Mouse (Mus musculus) intestine, embryonic 15.5 days (tissue): ENCODE measurements at regions not wholly inside any gene's neighbourhood (a gene's known extent, or its start where the extent isn't known, plus 50 kb on each side); places are given as distances from the start of the nearest gene placed in this dataset.

ENCODE experiments used
- ATAC-seq: fragments of 200-750 bp; cut with Nextera tagmentation; 2 replicates; pipeline ENCODE4 v1.8.0; 2017; ENCODE audit warnings: moderate TSS enrichment, moderate library complexity
- H3K27ac ChIP-seq: fragments of 300-500 bp; sonication (generic); 2 replicates; pipeline ENCODE4 v1.5.1; 2015; ENCODE audit warnings: mild to moderate bottlenecking, inconsistent platforms
- H3K27me3 ChIP-seq: fragments of 300-500 bp; sonication (generic); replicated peaks from 2 replicates; pipeline ENCODE4 v1.6.1; 2015; ENCODE audit warnings: inconsistent platforms
- H3K36me3 ChIP-seq: fragments of 300-500 bp; sonication (generic); 2 replicates; pipeline ENCODE4 v1.6.1; 2015; ENCODE audit warnings: inconsistent platforms
- H3K4me1 ChIP-seq: fragments of 300-500 bp; sonication (generic); replicated peaks from 2 replicates; pipeline ENCODE4 v1.6.1; 2015; ENCODE audit warnings: inconsistent platforms
- H3K4me2 ChIP-seq: fragments of 300-500 bp; sonication (generic); replicated peaks from 2 replicates; pipeline ENCODE4 v1.6.1; 2015; ENCODE audit warnings: mild to moderate bottlenecking, inconsistent platforms
- H3K4me3 ChIP-seq: fragments of 300-500 bp; sonication (generic); replicated peaks from 2 replicates; pipeline ENCODE4 v1.5.1; 2015; ENCODE audit warnings: inconsistent platforms
- H3K9ac ChIP-seq: fragments of 300-500 bp; sonication (generic); 2 replicates; pipeline ENCODE4 v1.6.1; 2015; ENCODE audit warnings: inconsistent platforms
- H3K9me3 ChIP-seq: fragments of 300-500 bp; sonication (generic); 2 replicates; pipeline ENCODE4 v1.6.1; 2016; ENCODE audit warnings: inconsistent platforms
- WGBS: fragments of 180-500 bp; shearing (Covaris S2); methylation state at CpG from one replicate; pipeline ENCODE4 v1.1.7; 2015; 5-methylcytosine and 5-hydroxymethylcytosine counted together

- Histone ChIP-seq H3K4me3 (no peak overlapping the region), H3K36me3 (no peaks in the 10 kb centered on the region), H3K27ac (no peak overlapping the region), H3K9me3 (no peaks in the 10 kb centered on the region), H3K9ac (no peak overlapping the region), H3K27me3 (no peaks in the 10 kb centered on the region), H3K4me2 (no peak overlapping the region), H3K4me1 (no peaks in the 10 kb centered on the region)
- 65% methylated on average over 7 of the region's 7 CpGs for WGBS
- ATAC-seq = no peak
Observed at GRCm38 (mm10) chr14:120102010-120102748, 59.9 kb upstream of the Oxgr1 start.

GRCm38 (mm10) chr14:120102749-120103142 is 60.5 kb upstream of the Oxgr1 start:
- Histone ChIP-seq H3K9ac (no peak overlapping the region), H3K27ac (no peak overlapping the region), H3K4me2 (no peak overlapping the region), H3K4me3 (no peak overlapping the region), H3K27me3 (no peaks in the 10 kb centered on the region), H3K4me1 (no peaks in the 10 kb centered on the region), H3K9me3 (no peaks in the 10 kb centered on the region), H3K36me3 (no peaks in the 10 kb centered on the region)
- ATAC-seq = peak; percentile 70
- 9% methylated on average over 1 of the region's 1 CpGs for WGBS

GRCm38 (mm10) chr14:120109846-120110245 is 67.6 kb upstream of the Oxgr1 start:
- Histone ChIP-seq H3K9ac (no peak overlapping the region), H3K9me3 (no peaks in the 10 kb centered on the region), H3K4me2 (no peak overlapping the region), H3K27ac (no peak overlapping the region), H3K4me3 (no peak overlapping the region), H3K36me3 (no peaks in the 10 kb centered on the region), H3K27me3 (no peaks in the 10 kb centered on the region), H3K4me1 (no peaks in the 10 kb centered on the region)
- 88% methylated on average over 1 of the region's 1 CpGs for WGBS
- no peak for ATAC-seq

- 86% methylated on average over 4 of the region's 4 CpGs for WGBS
- H3K4me3 ChIP-seq = no peak overlapping the region
- H3K36me3 ChIP-seq = no peaks in the 10 kb centered on the region
Observed at GRCm38 (mm10) chr14:120113316-120113715, 71.1 kb upstream of the Oxgr1 start.

GRCm38 (mm10) chr14:120118582-120118981 is 76.3 kb upstream of the Oxgr1 start:
- Histone ChIP-seq H3K27me3 (no peaks in the 10 kb centered on the region), H3K36me3 (no peaks in the 10 kb centered on the region), H3K9ac (no peak overlapping the region), H3K9me3 (no peaks in the 10 kb centered on the region), H3K27ac (no peak overlapping the region), H3K4me3 (no peak overlapping the region), H3K4me1 (no peaks in the 10 kb centered on the region), H3K4me2 (no peak overlapping the region)
- ATAC-seq = no peak
- WGBS = 88% methylated on average over 7 of the region's 7 CpGs

More at GRCm38 (mm10) chr14:120113316-120113715, 71.1 kb upstream of the Oxgr1 start:
- Histone ChIP-seq H3K4me2 (no peak overlapping the region), H3K9ac (no peak overlapping the region), H3K4me1 (no peaks in the 10 kb centered on the region), H3K27ac (no peak overlapping the region), H3K9me3 (no peaks in the 10 kb centered on the region), H3K27me3 (no peaks in the 10 kb centered on the region)
- no peak for ATAC-seq

- 89% methylated on average over 5 of the region's 5 CpGs for WGBS
- Histone ChIP-seq H3K4me2 (no peak overlapping the region), H3K36me3 (no peaks in the 10 kb centered on the region), H3K9me3 (no peaks in the 10 kb centered on the region), H3K4me3 (no peak overlapping the region), H3K9ac (no peak overlapping the region), H3K27me3 (no peaks in the 10 kb centered on the region), H3K4me1 (no peaks in the 10 kb centered on the region), H3K27ac (no peak overlapping the region)
- no peak for ATAC-seq
Observed at GRCm38 (mm10) chr14:120119094-120119501, 76.9 kb upstream of the Oxgr1 start.

- H3K9ac ChIP-seq = no peak overlapping the region
- no peak overlapping the region for H3K4me2 ChIP-seq
- H3K36me3 ChIP-seq = no peaks in the 10 kb centered on the region
- WGBS = 82% methylated on average over 5 of the region's 5 CpGs
- no peaks in the 10 kb centered on the region for H3K9me3 ChIP-seq
- no peaks in the 10 kb centered on the region for H3K4me1 ChIP-seq
- no peak overlapping the region for H3K27ac ChIP-seq
- ATAC-seq = no peak
- no peaks in the 10 kb centered on the region for H3K27me3 ChIP-seq
- H3K4me3 ChIP-seq = no peak overlapping the region
Observed at GRCm38 (mm10) chr14:120119506-120119905, 77.3 kb upstream of the Oxgr1 start.

- H3K27ac ChIP-seq = no peak overlapping the region
- no peaks in the 10 kb centered on the region for H3K9me3 ChIP-seq
- H3K9ac ChIP-seq = no peak overlapping the region
- no peak for ATAC-seq
- WGBS = 90% methylated on average over 5 of the region's 5 CpGs
- no peak overlapping the region for H3K4me2 ChIP-seq
- no peak overlapping the region for H3K4me3 ChIP-seq
- H3K36me3 ChIP-seq = no peaks in the 10 kb centered on the region
- H3K27me3 ChIP-seq = no peaks in the 10 kb centered on the region
- H3K4me1 ChIP-seq = no peaks in the 10 kb centered on the region
Observed at GRCm38 (mm10) chr14:120120261-120120660, 78.0 kb upstream of the Oxgr1 start.

- H3K27me3 ChIP-seq = no peaks in the 10 kb centered on the region
- no peak overlapping the region for H3K9ac ChIP-seq
- H3K4me1 ChIP-seq = no peaks in the 10 kb centered on the region
- H3K4me2 ChIP-seq = no peak overlapping the region
- WGBS = 88% methylated on average over 5 of the region's 5 CpGs
- no peak for ATAC-seq
- no peak overlapping the region for H3K27ac ChIP-seq
- no peak overlapping the region for H3K4me3 ChIP-seq
- no peaks in the 10 kb centered on the region for H3K9me3 ChIP-seq
- H3K36me3 ChIP-seq = no peaks in the 10 kb centered on the region
Observed at GRCm38 (mm10) chr14:120125315-120125714, 83.1 kb upstream of the Oxgr1 start.

- H3K27me3 ChIP-seq = no peaks in the 10 kb centered on the region
- H3K36me3 ChIP-seq = no peaks in the 10 kb centered on the region
- WGBS = 77% methylated on average over 5 of the region's 5 CpGs
- H3K27ac ChIP-seq = no peak overlapping the region
- ATAC-seq = no peak
- no peak overlapping the region for H3K4me2 ChIP-seq
- no peaks in the 10 kb centered on the region for H3K4me1 ChIP-seq
- no peaks in the 10 kb centered on the region for H3K9me3 ChIP-seq
- no peak overlapping the region for H3K4me3 ChIP-seq
- no peak overlapping the region for H3K9ac ChIP-seq
Observed at GRCm38 (mm10) chr14:120127481-120127880, 85.2 kb upstream of the Oxgr1 start.

GRCm38 (mm10) chr14:120134346-120135008 is 92.2 kb upstream of the Oxgr1 start:
- no peak overlapping the region for H3K4me2 ChIP-seq
- WGBS = 86% methylated on average over 6 of the region's 6 CpGs
- H3K4me1 ChIP-seq = no peaks in the 10 kb centered on the region; the same call in 1 of the 2 replicates
- no peaks in the 10 kb centered on the region for H3K9me3 ChIP-seq
- no peak overlapping the region for H3K4me3 ChIP-seq
- H3K36me3 ChIP-seq = no peaks in the 10 kb centered on the region
- no peak for ATAC-seq
- H3K9ac ChIP-seq = no peak overlapping the region
- no peak overlapping the region for H3K27ac ChIP-seq
- no peaks in the 10 kb centered on the region for H3K27me3 ChIP-seq

GRCm38 (mm10) chr14:120135198-120135597 is 93.0 kb upstream of the Oxgr1 start:
- 49% methylated on average over 5 of the region's 5 CpGs for WGBS
- Histone ChIP-seq H3K36me3 (no peaks in the 10 kb centered on the region), H3K4me3 (no peak overlapping the region), H3K9ac (no peak overlapping the region), H3K4me1 (no peaks in the 10 kb centered on the region; the same call in 1 of the 2 replicates), H3K27ac (no peak overlapping the region), H3K9me3 (no peaks in the 10 kb centered on the region), H3K4me2 (no peak overlapping the region), H3K27me3 (no peaks in the 10 kb centered on the region)
- ATAC-seq = no peak

- H3K4me2 ChIP-seq = no peak overlapping the region
- H3K27ac ChIP-seq = no peak overlapping the region
- no peak overlapping the region for H3K9ac ChIP-seq
- no peaks in the 10 kb centered on the region for H3K27me3 ChIP-seq
- ATAC-seq = no peak
- H3K4me1 ChIP-seq = no peaks in the 10 kb centered on the region; the same call in 1 of the 2 replicates
- 89% methylated on average over 8 of the region's 8 CpGs for WGBS
- no peak overlapping the region for H3K4me3 ChIP-seq
- no peaks in the 10 kb centered on the region for H3K36me3 ChIP-seq
- no peaks in the 10 kb centered on the region for H3K9me3 ChIP-seq
Observed at GRCm38 (mm10) chr14:120136736-120137135, 94.5 kb upstream of the Oxgr1 start.
